Mouse (Mus musculus): Measurements from ENCODE around the gene H2-T23.

H2-T23 gene

DNA sequence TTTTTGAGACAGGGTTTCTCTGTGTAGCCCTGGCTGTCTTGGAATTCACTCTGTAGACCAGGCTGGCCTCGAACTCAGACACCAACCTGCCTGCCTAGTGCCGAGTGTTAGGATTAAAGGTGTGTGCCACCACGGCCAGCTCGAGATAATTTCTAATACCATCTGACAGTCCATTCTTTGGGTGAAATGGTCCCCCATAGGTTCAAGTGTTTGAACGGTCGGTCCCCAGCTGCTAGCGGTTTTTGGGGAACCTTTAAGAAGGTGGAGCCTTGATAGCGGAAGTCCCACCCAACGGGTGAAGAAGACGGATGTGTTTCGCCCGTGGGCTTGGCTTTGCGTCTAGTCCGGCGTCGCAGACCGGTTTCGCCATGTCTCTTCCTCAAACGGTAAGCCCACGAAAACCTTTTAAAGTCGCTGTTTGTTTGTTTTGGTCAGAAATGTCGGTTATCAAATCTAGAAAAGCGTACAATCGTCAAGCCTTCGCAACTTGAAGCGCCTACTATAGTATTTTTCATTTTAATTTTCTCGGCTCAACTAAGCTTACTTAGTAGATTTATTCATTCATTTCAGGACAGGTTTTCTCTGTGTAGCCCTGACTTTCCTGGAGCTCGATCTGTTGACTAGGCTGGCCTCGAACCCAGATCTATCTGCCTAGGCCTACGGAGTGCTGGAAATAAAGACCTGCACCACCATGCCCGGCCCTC, 38.3 kb downstream of the H2-T23 start:
- no peak for TF ChIP-seq GATA4 (IDR thresholded peaks at IDR 0.05; ENCODE audit: insufficient replicate concordance, low read length)

- TF ChIP-seq GATA4 (IDR thresholded peaks at IDR 0.05; ENCODE audit: insufficient replicate concordance, low read length) = no peak
Observed at GRCm38 (mm10) chr17:35993675-35994074, 39.0 kb downstream of the H2-T23 start.

DNA sequence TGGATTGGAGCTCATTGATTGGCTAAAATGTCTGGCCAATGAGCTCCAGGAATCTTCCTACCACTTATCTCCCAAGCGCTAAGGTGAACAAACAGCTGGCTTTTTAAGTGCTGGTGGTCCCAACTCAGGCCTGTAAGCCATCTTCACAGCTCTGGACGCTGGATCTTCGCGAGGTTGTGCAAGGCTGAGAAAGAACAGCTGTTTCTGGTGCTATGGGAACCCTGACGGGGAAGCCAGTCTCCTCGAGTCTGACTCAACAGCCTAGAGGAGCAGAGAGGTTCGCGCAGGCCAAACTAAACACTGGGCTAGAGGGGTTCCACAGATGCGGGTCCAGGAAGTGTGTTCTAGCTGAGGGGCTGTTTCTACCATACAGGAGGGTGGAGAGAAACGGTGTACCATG, 40.9 kb downstream of the H2-T23 start:
- TF ChIP-seq GATA4 (IDR thresholded peaks at IDR 0.05; ENCODE audit: insufficient replicate concordance, low read length) = no peak

GRCm38 (mm10) chr17:35981776-35982175, 50.9 kb downstream of the H2-T23 start:
- TF ChIP-seq GATA4 (IDR thresholded peaks at IDR 0.05; ENCODE audit: insufficient replicate concordance, low read length) = no peak

DNA sequence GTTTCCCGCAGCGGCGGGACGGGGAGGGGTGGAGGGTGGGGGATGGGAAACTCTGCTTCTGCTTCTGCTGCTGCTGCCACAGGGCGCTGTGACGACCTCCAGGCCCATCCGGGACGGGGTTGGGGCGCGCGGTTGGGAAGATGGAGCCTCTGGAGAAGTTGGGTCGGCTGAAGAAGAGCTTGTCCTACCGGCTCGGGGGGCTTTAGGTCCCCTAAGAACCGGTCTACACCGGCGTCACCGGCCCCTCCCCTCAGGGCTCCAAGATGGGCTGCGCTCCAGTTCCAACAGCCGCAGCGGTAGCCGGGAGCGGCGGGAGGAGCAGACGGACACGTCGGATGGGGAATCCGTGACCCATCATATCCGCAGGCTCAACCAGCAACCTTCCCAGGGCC, 52.3 kb downstream of the H2-T23 start:
- TF ChIP-seq GATA4 (IDR thresholded peaks at IDR 0.05; ENCODE audit: insufficient replicate concordance, low read length) = no peak

Data from liver, adult (tissue).